Mouse (Mus musculus) adrenal gland, postnatal 4 days (tissue): Measurements from ENCODE around the gene Hcfc1r1. TPM values are rescaled to one million over a fixed set of nuclear protein-coding genes. Genes with fewer than 3 reads are reported as not detected.

Source experiments
- DNase-seq, 2 experiments: peaks; one replicate each; pipeline ENCODE4 v3.0.0; 2021 to 2022; ENCODE audit warnings: low spot score in 2 of 2, mixed read lengths in 2 of 2
- total RNA-seq, 2 experiments: library from RNA; stranded (reverse); gene quantifications; 2 replicates each; pipeline ENCODE4 v1.2.3; 2021

Hcfc1r1 gene
- total RNA-seq, 2 experiments from 2014 or later, result 132 to 134 TPM

GRCm38 (mm10) chr17:23674271-23674952 is 1.0 kb downstream of the Hcfc1r1 start:
- no peak for DNase-seq

- peak in 1 of 2 experiments; percentile 37 for DNase-seq
Observed at GRCm38 (mm10) chr17:23675127-23675526, 1.7 kb downstream of the Hcfc1r1 start.

- peak in 1 of 2 experiments; percentile 54 for DNase-seq
Observed at GRCm38 (mm10) chr17:23675564-23676281, 2.3 kb downstream of the Hcfc1r1 start.

- DNase-seq, result peak; percentile 37 to 57
Observed at GRCm38 (mm10) chr17:23676473-23677031, 3.2 kb downstream of the Hcfc1r1 start.

- peak; percentile 62 to 75 for DNase-seq
Observed at GRCm38 (mm10) chr17:23677236-23677679, 3.9 kb downstream of the Hcfc1r1 start, which contains the start of gene Tnfrsf12a. TSS of gene Tnfrsf12a (minus strand) at chr17:23677468.

GRCm38 (mm10) chr17:23679127-23679835 is 5.9 kb downstream of the Hcfc1r1 start, which contains the start of gene Cldn6:
TSS of gene Cldn6 (plus strand) at chr17:23679249.
- DNase-seq, result no peak

- DNase-seq, result no peak
Observed at GRCm38 (mm10) chr17:23680336-23680735, 6.9 kb downstream of the Hcfc1r1 start.

- DNase-seq, result no peak
Observed at GRCm38 (mm10) chr17:23681086-23681485, 7.7 kb downstream of the Hcfc1r1 start.

- no peak for DNase-seq
Observed at GRCm38 (mm10) chr17:23682092-23682491, 8.7 kb downstream of the Hcfc1r1 start.

GRCm38 (mm10) chr17:23682530-23682929 is 9.1 kb downstream of the Hcfc1r1 start:
- DNase-seq, result no peak

GRCm38 (mm10) chr17:23683226-23683625 is 9.8 kb downstream of the Hcfc1r1 start:
- DNase-seq, result no peak

- DNase-seq, result no peak
Observed at GRCm38 (mm10) chr17:23683856-23684672, 10.7 kb downstream of the Hcfc1r1 start, which contains the start of gene Cldn9. TSS of gene Cldn9 (minus strand) at chr17:23684026.

GRCm38 (mm10) chr17:23694491-23694890 is 21.1 kb downstream of the Hcfc1r1 start:
- DNase-seq, result no peak

- no peak for DNase-seq
Observed at GRCm38 (mm10) chr17:23695801-23696200, 22.4 kb downstream of the Hcfc1r1 start.

GRCm38 (mm10) chr17:23699131-23700077 is 26.0 kb downstream of the Hcfc1r1 start:
- DNase-seq, result no peak

GRCm38 (mm10) chr17:23700079-23700478 is 26.7 kb downstream of the Hcfc1r1 start:
- peak; percentile 70 to 73 for DNase-seq

- DNase-seq, result no peak
Observed at GRCm38 (mm10) chr17:23703301-23703700, 29.9 kb downstream of the Hcfc1r1 start.

- no peak for DNase-seq
Observed at GRCm38 (mm10) chr17:23704741-23705140, 31.3 kb downstream of the Hcfc1r1 start.

GRCm38 (mm10) chr17:23705525-23706104 is 32.2 kb downstream of the Hcfc1r1 start:
- no peak for DNase-seq
